Mouse (Mus musculus) ES-E14 (cell line): ENCODE data around the gene Pxmp4. TPM values are rescaled to one million over a fixed set of nuclear protein-coding genes. Genes with fewer than 3 reads are reported as not detected.

Experiments
- DNase-seq: peaks from one replicate; pipeline ENCODE4 v3.0.0-alpha.2; 2013; ENCODE audit warnings: low read depth, low spot score
- H3K27ac ChIP-seq: 2 replicates; pipeline ENCODE4 v1.5.1; 2012; ENCODE audit warnings: low read depth, mild to moderate bottlenecking, low read length, moderate library complexity, mixed read lengths; ENCODE audit not compliant: poor library complexity, insufficient read depth, severe bottlenecking
- H3K36me3 ChIP-seq: 2 replicates; pipeline ENCODE4 v1.6.1; 2012; ENCODE audit warnings: mild to moderate bottlenecking, low read length, moderate library complexity, mixed read lengths; ENCODE audit not compliant: control insufficient read depth, poor library complexity, insufficient read depth, severe bottlenecking
- H3K4me1 ChIP-seq, 2 experiments: fragments of 150-350 bp in 1 of 2; sonication (generic) in 1 of 2; 2 replicates each; pipeline ENCODE4 v1.6.1; 2012; ENCODE audit warnings: low read length in 2 of 2, mild to moderate bottlenecking in 1 of 2, mixed read lengths in 1 of 2; ENCODE audit not compliant: control insufficient read depth in 2 of 2, insufficient read depth in 2 of 2, poor library complexity in 1 of 2
- H3K4me3 ChIP-seq, 2 experiments: fragments of 150-350 bp in 1 of 2; sonication (generic) in 1 of 2; 2 replicates each; pipeline ENCODE4 v1.5.1; 2012; ENCODE audit warnings: low read length in 2 of 2, low read depth in 1 of 2, mild to moderate bottlenecking in 1 of 2, mixed read lengths in 1 of 2; ENCODE audit not compliant: insufficient read depth in 1 of 2, poor library complexity in 1 of 2, severe bottlenecking in 1 of 2
- H3K9ac ChIP-seq: 2 replicates; pipeline ENCODE4 v1.6.1; 2012; ENCODE audit warnings: low read depth, mild to moderate bottlenecking, low read length, mixed read lengths; ENCODE audit not compliant: poor library complexity, insufficient read depth, severe bottlenecking
- H3K9me3 ChIP-seq: fragments of 150-350 bp; sonication (generic); 2 replicates; pipeline ENCODE4 v1.6.1; 2012; ENCODE audit warnings: low read depth, mild to moderate bottlenecking, low read length; ENCODE audit not compliant: control insufficient read depth, insufficient read depth
- CHD2 ChIP-seq: IDR thresholded peaks from 2 replicates; pipeline ENCODE4 v1.6.1; 2014; ENCODE audit warnings: mild to moderate bottlenecking, low read depth, low read length, inconsistent platforms
- HCFC1 ChIP-seq: IDR thresholded peaks from 2 replicates; pipeline ENCODE4 v1.6.1; 2012; ENCODE audit warnings: low read length, inconsistent platforms, borderline replicate concordance; ENCODE audit not compliant: insufficient read depth
- MAFK ChIP-seq: IDR thresholded peaks from 2 replicates; pipeline ENCODE4 v1.6.1; 2014; ENCODE audit warnings: mild to moderate bottlenecking, low read depth, low read length, inconsistent platforms; ENCODE audit not compliant: insufficient read depth
- ZC3H11A ChIP-seq: IDR thresholded peaks from 2 replicates; pipeline ENCODE4 v1.6.1; 2012; ENCODE audit warnings: low read depth, mild to moderate bottlenecking, inconsistent platforms, low read length, borderline replicate concordance
- ZNF384 ChIP-seq: IDR thresholded peaks from 2 replicates; pipeline ENCODE4 v1.6.1; 2012; ENCODE audit warnings: low read depth, low read length, inconsistent platforms
- in situ Hi-C, 2 experiments: fragments of 600-800 bp; cut with MboI; formaldehyde crosslinking; loops; one replicate each; pipeline ENCODE4 v1.15.1; 2025; ENCODE audit warnings: low sequenced_read_pairs in 2 of 2, inconsistent platforms in 1 of 2; ENCODE audit not compliant: unreplicated experiment in 2 of 2
- total RNA-seq: library from RNA; depleted of rRNA; stranded (reverse); fragments of 300-350 nt; gene quantifications from 2 replicates; pipeline ENCODE4 v1.2.3, GENCODE M21; 2012

The Pxmp4 gene
- total RNA-seq, 1 experiment: 8.6 TPM

GRCm38 (mm10) chr2:154583906-154584872 lies 19.3 kb downstream of the Pxmp4 start:
- Histone ChIP-seq H3K4me3 (no peak overlapping the region), H3K27ac (no peak overlapping the region), H3K36me3 (no peaks in the 10 kb centered on the region), H3K4me1 (peaks cover 0 to 9% of the 10 kb centered on the region in 2 experiments; a peak in 1 of 4 replicates), H3K9ac (no peak overlapping the region), H3K9me3 (no peaks in the 10 kb centered on the region)
- no peak for DNase-seq
- TF ChIP-seq ZNF384 (no peak), MAFK (no peak), CHD2 (no peak), HCFC1 (no peak), ZC3H11A (no peak)
- in situ Hi-C loops: no loop called here

- DNase-seq: no peak
- Histone ChIP-seq H3K27ac (no peak overlapping the region), H3K36me3 (no peaks in the 10 kb centered on the region), H3K9me3 (no peaks in the 10 kb centered on the region), H3K4me1 (peaks cover 1 to 20% of the 10 kb centered on the region in 2 experiments; a peak in 2 of 4 replicates), H3K9ac (no peak overlapping the region), H3K4me3 (no peak overlapping the region)
- TF ChIP-seq MAFK (no peak), CHD2 (no peak), ZC3H11A (no peak), HCFC1 (no peak), ZNF384 (no peak)
- in situ Hi-C loops: no loop called here
These were observed 22.1 kb downstream of the Pxmp4 start for GRCm38 (mm10) chr2:154581421-154581820.

GRCm38 (mm10) chr2:154580586-154580985 lies 22.9 kb downstream of the Pxmp4 start:
- no peak overlapping the region for H3K27ac ChIP-seq
- no peak overlapping the region for H3K9ac ChIP-seq
- DNase-seq: no peak
- H3K9me3 ChIP-seq: no peaks in the 10 kb centered on the region
- no peak for TF ChIP-seq MAFK
- in situ Hi-C loops: no loop called here
- H3K36me3 ChIP-seq: no peaks in the 10 kb centered on the region
- H3K4me1 ChIP-seq: peaks cover 3 to 22% of the 10 kb centered on the region in 2 experiments; a peak in 2 of 4 replicates
- no peak overlapping the region for H3K4me3 ChIP-seq

- Histone ChIP-seq H3K9ac (no peak overlapping the region), H3K36me3 (no peaks in the 10 kb centered on the region), H3K4me3 (no peak overlapping the region), H3K4me1 (peaks cover 4 to 15% of the 10 kb centered on the region in 2 experiments; a peak in 2 of 4 replicates), H3K9me3 (no peaks in the 10 kb centered on the region), H3K27ac (no peak overlapping the region)
- in situ Hi-C loops: no loop called here
- TF ChIP-seq HCFC1 (no peak), MAFK (no peak), CHD2 (no peak), ZC3H11A (no peak), ZNF384 (no peak)
- DNase-seq: no peak
These were observed 25.8 kb downstream of the Pxmp4 start for GRCm38 (mm10) chr2:154577744-154578067.
